Mouse (Mus musculus) ES-E14 (cell line): Measurements from ENCODE around the gene Irf8. TPM values are rescaled to one million over a fixed set of nuclear protein-coding genes. Genes with fewer than 3 reads are reported as not detected.

ENCODE experiments used
- DNase-seq: peaks from one replicate; pipeline ENCODE4 v3.0.0-alpha.2; 2013; ENCODE audit warnings: low read depth, low spot score
- H3K27ac ChIP-seq: 2 replicates; pipeline ENCODE4 v1.5.1; 2012; ENCODE audit warnings: low read depth, mild to moderate bottlenecking, low read length, moderate library complexity, mixed read lengths; ENCODE audit not compliant: poor library complexity, insufficient read depth, severe bottlenecking
- H3K36me3 ChIP-seq: 2 replicates; pipeline ENCODE4 v1.6.1; 2012; ENCODE audit warnings: mild to moderate bottlenecking, low read length, moderate library complexity, mixed read lengths; ENCODE audit not compliant: control insufficient read depth, poor library complexity, insufficient read depth, severe bottlenecking
- H3K4me1 ChIP-seq, 2 experiments: fragments of 150-350 bp in 1 of 2; sonication (generic) in 1 of 2; 2 replicates each; pipeline ENCODE4 v1.6.1; 2012; ENCODE audit warnings: low read length in 2 of 2, mild to moderate bottlenecking in 1 of 2, mixed read lengths in 1 of 2; ENCODE audit not compliant: control insufficient read depth in 2 of 2, insufficient read depth in 2 of 2, poor library complexity in 1 of 2
- H3K4me3 ChIP-seq, 2 experiments: fragments of 150-350 bp in 1 of 2; sonication (generic) in 1 of 2; 2 replicates each; pipeline ENCODE4 v1.5.1; 2012; ENCODE audit warnings: low read length in 2 of 2, low read depth in 1 of 2, mild to moderate bottlenecking in 1 of 2, mixed read lengths in 1 of 2; ENCODE audit not compliant: insufficient read depth in 1 of 2, poor library complexity in 1 of 2, severe bottlenecking in 1 of 2
- H3K9ac ChIP-seq: 2 replicates; pipeline ENCODE4 v1.6.1; 2012; ENCODE audit warnings: low read depth, mild to moderate bottlenecking, low read length, mixed read lengths; ENCODE audit not compliant: poor library complexity, insufficient read depth, severe bottlenecking
- H3K9me3 ChIP-seq: fragments of 150-350 bp; sonication (generic); 2 replicates; pipeline ENCODE4 v1.6.1; 2012; ENCODE audit warnings: low read depth, mild to moderate bottlenecking, low read length; ENCODE audit not compliant: control insufficient read depth, insufficient read depth
- CHD2 ChIP-seq: IDR thresholded peaks from 2 replicates; pipeline ENCODE4 v1.6.1; 2014; ENCODE audit warnings: mild to moderate bottlenecking, low read depth, low read length, inconsistent platforms
- HCFC1 ChIP-seq: IDR thresholded peaks from 2 replicates; pipeline ENCODE4 v1.6.1; 2012; ENCODE audit warnings: low read length, inconsistent platforms, borderline replicate concordance; ENCODE audit not compliant: insufficient read depth
- MAFK ChIP-seq: IDR thresholded peaks from 2 replicates; pipeline ENCODE4 v1.6.1; 2014; ENCODE audit warnings: mild to moderate bottlenecking, low read depth, low read length, inconsistent platforms; ENCODE audit not compliant: insufficient read depth
- ZC3H11A ChIP-seq: IDR thresholded peaks from 2 replicates; pipeline ENCODE4 v1.6.1; 2012; ENCODE audit warnings: low read depth, mild to moderate bottlenecking, inconsistent platforms, low read length, borderline replicate concordance
- ZNF384 ChIP-seq: IDR thresholded peaks from 2 replicates; pipeline ENCODE4 v1.6.1; 2012; ENCODE audit warnings: low read depth, low read length, inconsistent platforms
- in situ Hi-C, 2 experiments: fragments of 600-800 bp; cut with MboI; formaldehyde crosslinking; loops; one replicate each; pipeline ENCODE4 v1.15.1; 2025; ENCODE audit warnings: low sequenced_read_pairs in 2 of 2, inconsistent platforms in 1 of 2; ENCODE audit not compliant: unreplicated experiment in 2 of 2
- total RNA-seq: library from RNA; depleted of rRNA; stranded (reverse); fragments of 300-350 nt; gene quantifications from 2 replicates; pipeline ENCODE4 v1.2.3, GENCODE M21; 2012

Gene Irf8
- total RNA-seq, 1 experiment, result 1.2 TPM

- TF ChIP-seq ZC3H11A, result no peak
- no peak for TF ChIP-seq ZNF384
- no peak for TF ChIP-seq CHD2
- TF ChIP-seq HCFC1, result no peak
- no peak for TF ChIP-seq MAFK
- Histone ChIP-seq H3K4me1 (peaks cover 0 to 12% of the 10 kb centered on the region in 2 experiments; a peak in 2 of 4 replicates), H3K4me3 (no peak overlapping the region), H3K9ac (no peak overlapping the region), H3K36me3 (no peaks in the 10 kb centered on the region), H3K9me3 (no peaks in the 10 kb centered on the region), H3K27ac (no peak overlapping the region)
- DNase-seq, result no peak
- in situ Hi-C loops, result no loop called here
These were observed 7.7 kb downstream of the Irf8 start for GRCm38 (mm10) chr8:120743898-120744290.

GRCm38 (mm10) chr8:120744448-120744847 lies 8.3 kb downstream of the Irf8 start:
- no peak overlapping the region for H3K4me3 ChIP-seq
- peaks cover 0 to 12% of the 10 kb centered on the region in 2 experiments; a peak in 2 of 4 replicates for H3K4me1 ChIP-seq
- in situ Hi-C loops, result no loop called here
- no peak overlapping the region for H3K9ac ChIP-seq
- no peaks in the 10 kb centered on the region for H3K9me3 ChIP-seq
- DNase-seq, result no peak
- H3K36me3 ChIP-seq, result no peaks in the 10 kb centered on the region
- no peak overlapping the region for H3K27ac ChIP-seq
- TF ChIP-seq CHD2, result no peak
- no peak for TF ChIP-seq HCFC1
- no peak for TF ChIP-seq MAFK
- TF ChIP-seq ZC3H11A, result no peak
- no peak for TF ChIP-seq ZNF384

- no peak overlapping the region for H3K9ac ChIP-seq
- H3K4me3 ChIP-seq, result no peak overlapping the region
- H3K36me3 ChIP-seq, result no peaks in the 10 kb centered on the region
- H3K4me1 ChIP-seq, result peaks cover 0 to 12% of the 10 kb centered on the region in 2 experiments; a peak in 2 of 4 replicates
- in situ Hi-C loops, result no loop called here
- no peak overlapping the region for H3K27ac ChIP-seq
- TF ChIP-seq ZNF384 (no peak), MAFK (no peak), HCFC1 (no peak), CHD2 (no peak), ZC3H11A (no peak)
- H3K9me3 ChIP-seq, result no peaks in the 10 kb centered on the region
- DNase-seq, result no peak
These were observed 9.1 kb downstream of the Irf8 start for GRCm38 (mm10) chr8:120745226-120745625.

GRCm38 (mm10) chr8:120746007-120746701 lies 10.0 kb downstream of the Irf8 start:
- DNase-seq, result no peak
- in situ Hi-C loops, result no loop called here
- TF ChIP-seq CHD2, result no peak
- no peak for TF ChIP-seq MAFK
- no peak for TF ChIP-seq ZC3H11A
- no peak for TF ChIP-seq HCFC1
- TF ChIP-seq ZNF384, result no peak
- H3K9me3 ChIP-seq, result no peaks in the 10 kb centered on the region
- no peak overlapping the region for H3K4me3 ChIP-seq
- no peaks in the 10 kb centered on the region for H3K36me3 ChIP-seq
- no peak overlapping the region for H3K27ac ChIP-seq
- peaks cover 0 to 12% of the 10 kb centered on the region in 2 experiments; a peak in 2 of 4 replicates for H3K4me1 ChIP-seq
- no peak overlapping the region for H3K9ac ChIP-seq
